Mouse (Mus musculus) intestine, postnatal 0 days (tissue): ENCODE data around the gene Itfg1. TPM values are rescaled to one million over a fixed set of nuclear protein-coding genes. Genes with fewer than 3 reads are reported as not detected.

Experiments
- ATAC-seq: fragments of 200-750 bp; cut with Nextera tagmentation; 2 replicates; pipeline ENCODE4 v1.8.0; 2017; ENCODE audit warnings: mild to moderate bottlenecking, moderate TSS enrichment, moderate library complexity
- H3K27ac ChIP-seq: fragments of 300-500 bp; sonication (generic); 2 replicates; pipeline ENCODE4 v1.5.1; 2014; ENCODE audit warnings: mild to moderate bottlenecking, low read depth, low read length, moderate library complexity
- H3K27me3 ChIP-seq: fragments of 300-500 bp; sonication (generic); replicated peaks from 2 replicates; pipeline ENCODE4 v1.6.1; 2014; ENCODE audit warnings: low read length, mixed read lengths; ENCODE audit not compliant: control insufficient read depth, insufficient read depth
- H3K36me3 ChIP-seq: fragments of 300-500 bp; sonication (generic); 2 replicates; pipeline ENCODE4 v1.6.1; 2014; ENCODE audit warnings: mild to moderate bottlenecking, moderate library complexity; ENCODE audit not compliant: control insufficient read depth, insufficient read depth
- H3K4me1 ChIP-seq: fragments of 300-500 bp; sonication (generic); replicated peaks from 2 replicates; pipeline ENCODE4 v1.6.1; 2014; ENCODE audit warnings: antibody characterized with exemption, low read length, mixed read lengths; ENCODE audit not compliant: control insufficient read depth, insufficient read depth
- H3K4me2 ChIP-seq: fragments of 300-500 bp; sonication (generic); replicated peaks from 2 replicates; pipeline ENCODE4 v1.6.1; 2014; ENCODE audit warnings: low read depth, mild to moderate bottlenecking, moderate library complexity
- H3K4me3 ChIP-seq: fragments of 300-500 bp; sonication (generic); 2 replicates; pipeline ENCODE4 v1.5.1; 2014; ENCODE audit warnings: low read depth, low read length
- H3K9ac ChIP-seq: fragments of 300-500 bp; sonication (generic); 2 replicates; pipeline ENCODE4 v1.6.1; 2014; ENCODE audit warnings: mild to moderate bottlenecking, low read depth, low read length
- H3K9me3 ChIP-seq: fragments of 300-500 bp; sonication (generic); 2 replicates; pipeline ENCODE4 v1.6.1; 2016; ENCODE audit warnings: mixed run types; ENCODE audit not compliant: control insufficient read depth
- CTCF ChIP-seq: sonication (generic); IDR thresholded peaks from 2 replicates; pipeline ENCODE4 v1.5.1; 2016; ENCODE audit warnings: low read depth, mild to moderate bottlenecking, control low read depth, antibody characterized with exemption, moderate library complexity
- WGBS: fragments of 180-500 bp; shearing (Covaris S2); extraction: QIAGEN DNeasy Blood & Tissue Kit; methylation state at CpG from one replicate; pipeline ENCODE4 v1.1.7; 2014; 5-methylcytosine and 5-hydroxymethylcytosine counted together
- polyA plus RNA-seq: library from polyadenylated mRNA; unstranded; fragments of >200 nt; fragmentation: Nextera tagmentation; extraction: Ambion mirVana; gene quantifications from 2 replicates; pipeline ENCODE4 v1.2.1, GENCODE M21; 2015

The Itfg1 gene
- polyA plus RNA-seq, 1 experiment from 2014 or later, result 56.4 TPM

DNA sequence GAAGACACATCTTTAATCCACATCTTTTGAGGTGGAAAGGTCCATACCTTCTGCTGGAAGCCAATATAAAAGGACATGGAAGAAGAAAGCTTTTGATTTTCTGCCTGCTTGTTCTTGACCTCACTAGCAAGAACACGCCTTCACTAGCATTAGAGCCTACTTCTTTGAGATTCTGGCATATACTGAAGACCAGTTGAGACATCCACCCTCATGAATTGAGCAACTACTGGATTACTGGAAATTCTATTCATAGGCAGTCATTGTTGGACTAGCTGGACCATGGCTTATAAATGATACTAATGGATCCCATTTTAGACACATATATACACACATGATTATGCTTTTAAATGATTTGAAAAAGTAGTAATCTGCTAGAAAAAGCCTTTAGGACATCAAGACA, 56.9 kb downstream of the Itfg1 start:
- WGBS, result 98% methylated on average over 1 of the region's 1 CpGs
- no peak overlapping the region for H3K4me3 ChIP-seq
- no peaks in the 10 kb centered on the region for H3K36me3 ChIP-seq
- no peak overlapping the region for H3K27ac ChIP-seq
- no peaks in the 10 kb centered on the region for H3K27me3 ChIP-seq
- no peak overlapping the region for H3K9ac ChIP-seq
- H3K4me2 ChIP-seq, result no peak overlapping the region
- no peaks in the 10 kb centered on the region for H3K4me1 ChIP-seq
- TF ChIP-seq CTCF, result no peak
- ATAC-seq, result no peak
- no peaks in the 10 kb centered on the region for H3K9me3 ChIP-seq

DNA sequence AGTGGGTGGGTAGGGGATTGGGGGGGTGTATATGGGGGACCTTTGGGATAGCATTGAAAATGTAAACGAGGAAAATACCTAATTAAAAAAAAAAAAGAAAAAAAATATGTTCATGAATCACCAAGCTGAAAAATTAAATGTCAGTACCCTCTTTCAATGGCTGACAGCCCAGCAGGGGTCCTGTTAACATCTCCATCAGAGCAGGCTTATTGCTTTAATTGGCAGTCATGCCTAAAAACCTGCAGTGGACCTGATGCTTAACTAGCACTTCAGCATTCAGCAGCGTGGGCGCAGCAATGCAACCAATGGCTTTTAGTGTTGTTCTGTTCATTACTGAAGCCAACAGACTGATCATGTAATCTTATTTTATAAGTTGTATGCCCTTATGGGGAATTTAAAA, 60.6 kb downstream of the Itfg1 start:
- WGBS, result 91% methylated on average over 3 of the region's 3 CpGs
- Histone ChIP-seq H3K36me3 (no peaks in the 10 kb centered on the region), H3K27ac (no peak overlapping the region), H3K27me3 (no peaks in the 10 kb centered on the region), H3K4me3 (no peak overlapping the region), H3K9ac (no peak overlapping the region), H3K4me2 (no peak overlapping the region), H3K4me1 (no peaks in the 10 kb centered on the region), H3K9me3 (no peaks in the 10 kb centered on the region)
- ATAC-seq, result no peak
- TF ChIP-seq CTCF, result no peak

DNA sequence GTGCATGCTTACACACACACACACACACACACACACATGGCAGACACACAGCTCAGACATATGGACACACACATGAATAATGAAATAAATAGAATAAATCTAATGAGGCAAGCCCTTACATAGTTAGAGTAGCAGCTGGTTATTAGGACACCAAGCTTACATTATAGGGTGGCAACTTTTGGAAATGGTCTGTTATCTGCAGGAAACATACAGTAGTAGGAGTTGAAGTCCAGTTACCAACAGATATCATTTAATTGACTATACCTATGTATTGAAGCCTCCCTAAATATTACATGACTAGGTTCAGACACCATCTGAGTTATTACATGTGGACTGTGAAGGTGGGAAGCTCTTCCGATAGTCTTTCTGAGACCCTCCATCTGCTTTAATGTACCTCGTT, 95.7 kb downstream of the Itfg1 start:
- WGBS, result 98% methylated on average over 2 of the region's 2 CpGs
- no peaks in the 10 kb centered on the region for H3K36me3 ChIP-seq
- no peaks in the 10 kb centered on the region for H3K27me3 ChIP-seq
- no peak overlapping the region for H3K4me3 ChIP-seq
- no peak for TF ChIP-seq CTCF
- no peak for ATAC-seq
- H3K4me2 ChIP-seq, result no peak overlapping the region
- H3K4me1 ChIP-seq, result no peaks in the 10 kb centered on the region
- no peaks in the 10 kb centered on the region for H3K9me3 ChIP-seq
- no peak overlapping the region for H3K27ac ChIP-seq
- H3K9ac ChIP-seq, result no peak overlapping the region

DNA sequence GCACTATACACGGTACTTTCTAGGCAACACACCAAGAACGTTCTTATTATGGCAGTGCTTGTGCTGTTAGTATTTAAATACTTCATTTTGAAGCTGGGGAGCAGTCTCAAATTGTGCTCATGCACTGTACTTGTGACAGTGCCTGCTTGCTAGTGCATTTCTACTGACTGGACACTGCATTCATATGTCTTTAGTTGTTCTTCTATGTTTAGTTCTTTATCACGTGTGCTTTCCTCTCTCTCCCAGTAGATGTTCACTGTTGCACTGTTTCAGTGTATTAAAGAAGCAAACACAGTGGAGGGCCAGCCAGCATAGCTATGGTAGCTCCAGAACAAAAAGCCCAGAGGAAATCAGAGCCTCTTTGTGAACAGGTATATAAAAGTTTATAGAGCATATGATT, 110.2 kb downstream of the Itfg1 start:
- Histone ChIP-seq H3K4me2 (no peak overlapping the region), H3K4me1 (no peaks in the 10 kb centered on the region), H3K9me3 (no peaks in the 10 kb centered on the region), H3K36me3 (peaks cover 5% of the 10 kb centered on the region; the same call in 1 of the 2 replicates), H3K27me3 (no peaks in the 10 kb centered on the region), H3K4me3 (no peak overlapping the region), H3K9ac (no peak overlapping the region), H3K27ac (no peak overlapping the region)
- TF ChIP-seq CTCF, result no peak
- ATAC-seq, result no peak
- 81% methylated on average over 3 of the region's 3 CpGs for WGBS

DNA sequence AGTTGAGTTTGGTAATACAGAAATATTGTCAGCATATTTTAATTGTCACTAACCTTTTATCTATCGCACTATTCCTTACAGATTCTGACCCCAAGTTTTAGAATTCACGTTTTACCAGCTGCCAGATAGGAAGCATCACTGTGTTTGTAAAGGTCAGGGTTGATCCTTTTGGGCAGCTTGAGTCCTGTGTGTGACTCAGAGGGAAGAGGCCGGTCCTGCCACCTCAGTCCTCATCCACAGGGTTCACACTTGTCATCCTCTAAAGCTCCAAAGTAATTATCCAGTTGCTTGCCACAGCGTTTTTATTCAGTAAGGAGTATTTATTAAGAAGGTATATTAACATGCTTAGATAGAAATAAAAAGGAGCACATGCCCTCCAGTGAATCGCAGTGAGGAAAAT, 123.5 kb downstream of the Itfg1 start:
- no peak overlapping the region for H3K27ac ChIP-seq
- ATAC-seq, result no peak
- no peak overlapping the region for H3K4me3 ChIP-seq
- H3K27me3 ChIP-seq, result no peaks in the 10 kb centered on the region
- peaks cover 9% of the 10 kb centered on the region for H3K36me3 ChIP-seq
- TF ChIP-seq CTCF, result no peak
- H3K9ac ChIP-seq, result no peak overlapping the region
- WGBS, result 86% methylated on average over 5 of the region's 5 CpGs
- no peaks in the 10 kb centered on the region for H3K9me3 ChIP-seq
- H3K4me1 ChIP-seq, result no peaks in the 10 kb centered on the region
- no peak overlapping the region for H3K4me2 ChIP-seq

DNA sequence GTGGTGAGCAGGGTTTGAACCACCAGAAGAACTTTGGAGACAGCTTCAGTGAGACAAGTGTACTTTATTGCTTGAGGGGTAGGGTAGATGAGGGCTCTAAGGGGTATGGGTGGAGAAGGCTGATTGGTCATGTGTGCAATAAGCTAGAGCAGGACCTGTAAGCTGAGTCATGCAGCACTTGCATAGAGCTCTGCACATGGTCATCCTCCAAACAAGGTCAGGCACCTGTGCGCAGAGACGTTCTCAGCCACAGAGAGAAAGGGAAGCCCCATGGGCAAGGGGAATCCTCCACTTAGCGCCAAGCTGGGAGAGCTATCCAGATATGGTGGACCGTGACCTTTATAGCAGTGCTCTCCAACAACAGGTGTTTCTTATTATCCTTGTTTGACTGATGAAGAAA, 124.0 kb downstream of the Itfg1 start:
- Histone ChIP-seq H3K36me3 (peaks cover 6% of the 10 kb centered on the region), H3K27me3 (no peaks in the 10 kb centered on the region), H3K4me2 (no peak overlapping the region), H3K4me1 (no peaks in the 10 kb centered on the region), H3K27ac (no peak overlapping the region), H3K9ac (no peak overlapping the region), H3K4me3 (no peak overlapping the region), H3K9me3 (no peaks in the 10 kb centered on the region)
- WGBS, result 87% methylated on average over 4 of the region's 4 CpGs
- no peak for ATAC-seq
- TF ChIP-seq CTCF, result no peak

DNA sequence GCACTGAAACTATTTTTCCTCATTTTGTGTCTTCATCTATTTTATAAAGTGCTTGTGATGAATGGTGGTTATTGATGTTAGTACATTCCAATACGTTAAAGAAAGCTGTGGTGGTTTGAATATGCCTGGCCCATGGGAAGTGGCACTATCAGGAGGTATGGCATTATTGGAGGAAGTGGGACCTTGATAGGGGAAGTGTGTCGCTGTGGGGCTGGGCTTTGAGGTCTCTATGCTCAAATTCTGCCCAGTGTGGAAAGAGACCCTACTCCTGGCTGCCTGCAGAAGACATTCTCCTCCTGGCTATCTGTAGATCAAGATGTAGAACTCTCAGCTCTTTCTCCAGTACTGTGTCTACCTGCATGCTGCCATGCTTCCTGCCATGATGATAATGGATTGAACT, 133.7 kb downstream of the Itfg1 start:
- H3K4me2 ChIP-seq, result no peak overlapping the region
- no peak overlapping the region for H3K9ac ChIP-seq
- no peak for ATAC-seq
- no peaks in the 10 kb centered on the region for H3K36me3 ChIP-seq
- 63% methylated on average over 2 of the region's 2 CpGs for WGBS
- H3K4me1 ChIP-seq, result no peaks in the 10 kb centered on the region
- no peak for TF ChIP-seq CTCF
- H3K4me3 ChIP-seq, result no peak overlapping the region
- H3K27me3 ChIP-seq, result peaks cover 2% of the 10 kb centered on the region
- H3K9me3 ChIP-seq, result no peaks in the 10 kb centered on the region
- no peak overlapping the region for H3K27ac ChIP-seq
